Mouse (Mus musculus) urinary bladder, postnatal 36 days (tissue): ENCODE data around the gene Hist3h2ba.
"Not testable (repeated sequence)": the region's sequence is repeated elsewhere in the genome, so short reads cannot be mapped to it uniquely, and the experiment has no call there.

Source experiments
- DNase-seq, 2 experiments: peaks; one replicate each; pipeline ENCODE4 v3.0.0; 2022; ENCODE audit warnings: low spot score in 2 of 2, mixed read lengths in 1 of 2

Hist3h2ba gene

DNA sequence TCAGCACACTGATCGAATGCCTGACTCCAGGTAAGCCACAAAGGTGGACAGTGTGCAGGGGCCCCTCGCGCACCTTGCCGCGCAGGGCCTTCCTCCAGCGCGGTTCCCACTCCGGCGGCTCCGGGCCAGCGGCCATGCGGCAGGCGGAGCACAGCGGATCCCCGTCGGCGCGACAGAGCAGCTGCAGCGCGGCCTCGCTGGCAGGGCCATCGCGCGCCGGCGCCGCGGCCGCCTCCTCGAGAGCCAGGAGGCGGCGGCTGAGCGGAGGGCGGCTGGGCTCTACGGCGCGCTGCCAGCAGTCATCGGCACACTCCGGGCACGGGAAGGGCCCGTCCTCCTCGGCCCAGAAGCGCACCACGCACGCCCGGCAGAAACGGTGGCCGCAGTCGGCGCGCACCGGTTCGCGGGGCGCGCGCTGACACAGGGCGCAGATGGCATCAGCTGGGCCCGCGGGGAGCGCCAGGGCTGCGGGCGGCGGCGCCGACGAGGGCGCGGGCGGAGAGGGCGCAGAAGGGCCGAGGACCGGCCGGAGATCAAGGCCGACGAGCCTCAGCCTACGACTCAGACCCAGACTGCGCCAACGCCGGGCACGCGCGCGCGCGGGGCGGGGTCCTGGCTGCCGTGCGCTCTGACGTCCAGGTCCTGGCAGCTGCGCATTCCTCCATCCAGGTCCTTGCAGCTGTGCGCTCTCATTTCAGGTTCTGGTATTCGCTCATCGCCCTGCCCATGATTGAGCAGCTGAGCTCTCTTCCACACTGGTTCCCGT is 10.2 kb upstream of the Hist3h2ba start, which contains the start of gene Rnf187:
TSS of gene Rnf187 (minus strand) at position 595 of the 766 bp plus-strand sequence.
- DNase-seq = peak; percentile 86 to 90

DNA sequence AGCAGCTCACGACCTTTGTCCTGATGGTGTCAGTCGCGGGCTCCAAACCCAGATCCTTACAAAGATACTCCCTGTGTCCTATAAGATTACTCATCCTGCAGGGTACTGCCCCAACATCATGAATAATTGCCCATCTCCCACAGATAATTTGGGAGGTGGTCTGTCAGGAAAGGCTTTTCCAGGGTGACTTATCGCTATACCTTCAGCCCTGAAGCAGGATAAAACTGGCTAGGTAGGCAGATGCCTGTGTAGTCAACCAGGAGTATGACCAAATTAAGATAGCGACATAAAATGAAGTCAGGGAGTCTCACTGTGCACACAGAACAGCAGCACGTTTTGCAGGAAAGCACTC is 9.7 kb upstream of the Hist3h2ba start:
- no peak for DNase-seq

DNA sequence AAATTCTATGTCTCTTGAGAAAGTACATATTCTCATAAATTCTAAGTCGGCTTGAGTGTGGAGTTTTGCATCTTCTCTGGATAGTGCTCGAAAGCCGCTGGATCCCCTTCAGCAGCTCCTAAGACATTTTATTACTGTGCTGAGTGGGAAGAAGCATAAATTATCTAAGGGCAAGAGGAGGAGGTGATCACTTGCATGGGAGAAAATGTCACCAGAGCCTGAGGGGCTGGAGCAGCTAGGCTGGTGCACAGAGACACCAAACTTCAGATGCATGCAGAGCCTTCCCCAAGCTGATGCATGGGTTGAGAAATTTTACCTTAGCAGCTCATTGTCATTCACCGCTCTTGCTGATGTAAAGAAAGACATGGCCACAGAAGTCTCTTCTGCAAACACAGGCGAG is 4.6 kb upstream of the Hist3h2ba start:
- DNase-seq = no peak

DNA sequence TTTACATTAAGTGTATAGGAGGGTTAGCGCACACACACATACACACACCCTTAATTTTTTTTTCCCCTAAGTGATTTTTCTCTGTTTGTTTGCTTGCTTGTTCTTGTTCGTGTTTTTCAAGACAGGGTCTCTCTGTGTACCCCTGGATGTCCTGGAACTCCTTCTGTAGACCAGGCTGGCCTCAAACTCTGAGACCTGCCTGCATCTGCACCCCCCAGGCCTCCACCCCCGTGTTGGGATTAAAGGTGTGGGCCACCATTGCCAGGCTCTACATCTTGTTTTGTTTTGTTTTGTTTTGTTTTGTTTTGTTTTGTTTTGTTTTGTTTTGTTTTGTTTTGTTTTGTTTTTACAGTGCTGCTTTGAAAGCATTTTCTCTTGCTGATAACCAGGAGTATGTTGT is 1.4 kb upstream of the Hist3h2ba start:
- no peak for DNase-seq

DNA sequence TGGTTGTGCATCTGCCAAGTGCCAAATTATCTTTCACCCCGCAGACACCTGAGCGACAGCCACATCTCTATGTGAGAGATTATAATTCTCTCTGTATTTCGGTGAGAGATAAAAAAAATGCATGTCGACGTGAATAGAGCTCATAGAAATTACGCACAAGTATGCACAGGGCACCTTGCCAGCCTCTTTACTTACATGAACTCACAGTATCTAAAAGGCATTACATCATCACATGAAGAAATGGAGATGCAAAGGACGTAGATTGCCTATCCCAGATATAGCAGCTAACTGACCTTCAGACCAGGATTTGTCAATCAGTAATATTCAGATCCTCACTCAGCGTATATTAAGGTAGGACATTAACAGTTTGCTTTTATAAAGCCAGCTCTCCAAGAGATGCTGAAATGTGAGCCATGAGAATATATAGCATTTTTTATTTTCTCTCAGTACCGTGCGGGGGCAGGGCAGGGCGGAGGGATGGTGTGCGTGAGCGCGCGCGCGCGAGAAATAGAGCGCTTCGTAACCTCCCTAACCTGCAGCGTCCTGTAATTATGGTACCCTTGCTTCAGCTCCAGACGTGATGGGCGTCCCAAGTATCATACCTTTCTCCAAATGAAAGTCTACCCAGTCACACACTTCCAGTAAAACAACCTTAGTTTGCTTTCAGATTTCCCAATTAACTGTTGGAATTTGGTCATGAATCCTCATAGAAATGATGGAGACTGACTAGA is 757 bp upstream of the Hist3h2ba start:
- DNase-seq = no peak

DNA sequence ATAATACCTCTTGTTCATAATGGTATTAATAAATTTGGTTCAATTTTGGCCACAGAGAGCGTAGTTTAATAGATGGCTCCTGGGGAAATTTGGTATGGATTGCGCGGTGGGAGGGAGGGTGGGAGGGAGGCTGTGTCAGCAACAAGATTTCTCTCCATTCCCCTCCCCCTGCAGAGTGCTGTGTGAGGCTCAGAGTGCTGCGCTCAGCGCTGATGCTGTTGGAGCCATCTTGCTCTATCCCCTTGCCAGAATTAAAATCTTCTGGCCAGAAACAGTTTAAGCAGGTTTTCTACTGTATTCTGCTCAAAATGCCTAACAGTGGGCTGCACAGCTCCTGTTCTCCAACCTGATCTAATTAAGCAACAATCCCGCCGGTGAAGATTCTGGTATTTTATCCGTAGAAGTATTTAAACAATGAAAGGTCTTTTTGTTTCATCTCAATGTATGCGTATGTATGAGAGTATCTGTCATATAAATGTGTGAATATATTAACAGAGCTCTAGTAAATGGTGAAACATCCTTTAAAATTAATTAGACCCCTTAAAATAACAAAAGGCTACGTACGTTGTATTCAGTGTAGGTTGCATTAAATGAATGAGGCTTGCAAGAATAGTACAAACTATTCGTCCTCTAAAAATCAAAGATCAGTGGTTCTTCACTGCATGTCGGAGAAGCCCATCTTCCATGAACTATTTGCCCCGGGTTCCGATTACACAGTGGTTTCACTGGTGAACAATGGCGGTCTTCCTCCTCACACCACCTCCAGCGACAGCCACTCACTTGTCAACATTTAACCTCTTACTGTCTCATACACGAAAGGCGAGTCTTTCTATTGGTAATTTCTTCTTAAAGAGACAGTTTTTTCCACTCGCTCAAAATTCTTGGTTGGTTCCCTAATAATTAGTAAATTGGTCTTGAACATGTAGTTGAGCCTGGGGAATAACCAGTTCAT is 1.0 kb downstream of the Hist3h2ba start:
- no peak for DNase-seq

DNA sequence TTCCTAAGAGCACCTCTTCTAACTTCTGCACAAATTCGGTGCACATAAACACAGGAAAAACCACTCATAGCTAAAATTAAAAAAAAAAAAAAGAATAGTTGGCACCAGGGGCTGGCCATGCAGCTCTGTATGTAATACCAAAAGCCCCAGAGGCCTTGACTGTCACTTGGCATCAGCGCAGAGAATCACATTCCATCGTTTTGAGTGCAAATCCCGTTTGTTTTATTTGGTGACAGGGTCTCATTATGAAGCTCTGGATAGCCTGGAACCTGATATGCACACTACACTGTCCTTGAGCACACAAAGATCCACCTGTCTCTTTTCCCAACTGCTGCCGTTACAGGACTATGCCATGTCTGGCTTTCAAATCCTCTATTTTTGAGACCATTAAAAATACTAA is 2.5 kb downstream of the Hist3h2ba start:
- no peak for DNase-seq

DNA sequence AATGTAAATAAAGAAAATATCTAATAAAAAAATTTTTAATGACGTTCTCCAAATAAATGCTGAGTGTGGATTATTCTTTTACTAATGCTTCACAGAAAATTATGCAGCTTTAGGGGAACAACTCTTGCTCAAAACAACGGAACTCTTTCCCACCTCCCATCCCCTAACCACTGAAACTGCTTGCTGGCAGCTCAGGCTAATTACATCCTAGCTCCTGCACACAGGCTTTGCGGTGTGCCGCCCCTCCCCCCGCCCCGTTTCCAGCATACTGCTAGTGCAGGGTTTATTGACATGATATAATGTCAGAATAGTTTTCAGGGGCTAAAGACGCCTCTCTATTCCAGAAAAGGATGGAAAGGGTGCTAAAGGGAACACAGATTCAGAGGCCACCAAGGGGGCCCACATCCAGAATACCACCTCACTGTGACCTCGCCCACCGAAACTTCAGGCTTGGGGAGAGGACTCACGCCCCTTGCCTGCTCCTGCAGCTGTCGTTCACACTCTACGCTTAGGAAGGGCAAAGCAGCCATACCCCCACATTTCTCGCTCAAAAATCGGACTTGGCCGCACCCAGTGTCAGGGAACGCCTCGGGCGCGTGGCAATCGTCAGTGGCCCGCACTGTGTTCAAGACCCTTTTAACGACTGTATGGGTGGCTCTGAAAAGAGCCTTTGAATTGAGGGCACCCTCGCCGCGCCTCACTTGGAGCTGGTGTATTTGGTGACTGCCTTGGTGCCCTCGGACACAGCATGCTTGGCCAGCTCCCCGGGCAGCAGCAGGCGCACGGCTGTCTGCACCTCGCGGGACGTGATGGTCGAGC is 4.8 kb downstream of the Hist3h2ba start:
- no peak for DNase-seq

DNA sequence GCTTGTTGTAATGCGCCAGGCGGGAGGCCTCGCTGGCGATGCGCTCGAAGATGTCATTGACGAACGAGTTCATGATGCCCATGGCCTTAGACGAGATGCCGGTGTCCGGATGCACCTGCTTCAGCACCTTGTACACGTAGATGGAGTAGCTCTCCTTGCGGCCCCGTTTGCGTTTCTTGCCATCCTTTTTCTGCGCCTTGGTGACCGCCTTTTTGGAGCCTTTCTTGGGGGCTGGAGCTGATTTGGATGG is 5.4 kb downstream of the Hist3h2ba start:
- DNase-seq = not testable (repeated sequence)

DNA sequence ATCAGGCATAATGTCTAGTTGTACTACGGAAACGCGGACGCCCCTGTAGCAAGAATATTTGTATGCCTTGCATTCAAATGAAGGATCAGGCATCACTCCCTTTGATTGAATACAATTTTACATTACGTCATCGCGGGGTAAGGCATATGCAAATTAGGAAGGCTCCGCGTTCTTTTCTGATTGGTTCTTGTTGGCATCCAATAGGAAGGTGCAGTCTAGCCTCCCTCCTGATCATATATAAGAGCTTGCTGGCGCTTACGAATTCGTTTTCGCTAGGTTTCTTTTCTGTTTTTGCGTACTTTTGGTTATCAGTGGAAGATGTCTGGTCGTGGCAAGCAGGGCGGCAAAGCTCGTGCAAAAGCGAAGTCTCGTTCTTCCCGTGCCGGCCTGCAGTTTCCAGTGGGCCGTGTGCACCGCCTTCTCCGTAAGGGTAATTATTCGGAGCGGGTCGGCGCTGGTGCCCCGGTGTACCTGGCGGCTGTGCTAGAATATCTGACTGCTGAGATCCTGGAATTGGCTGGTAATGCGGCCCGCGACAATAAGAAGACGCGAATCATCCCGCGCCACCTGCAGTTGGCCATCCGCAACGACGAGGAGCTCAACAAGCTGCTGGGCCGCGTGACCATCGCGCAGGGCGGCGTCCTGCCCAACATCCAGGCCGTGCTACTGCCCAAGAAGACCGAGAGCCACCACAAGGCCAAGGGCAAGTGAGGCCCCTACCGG is 5.9 kb downstream of the Hist3h2ba start, which contains the start of the genes Hist3h2a and Trim17:
TSS of gene Hist3h2a (plus strand) at position 266 of the 723 bp plus-strand sequence.
TSS of gene Trim17 (plus strand) at position 266 of the 723 bp plus-strand sequence.
- peak; percentile 76 to 84 for DNase-seq

DNA sequence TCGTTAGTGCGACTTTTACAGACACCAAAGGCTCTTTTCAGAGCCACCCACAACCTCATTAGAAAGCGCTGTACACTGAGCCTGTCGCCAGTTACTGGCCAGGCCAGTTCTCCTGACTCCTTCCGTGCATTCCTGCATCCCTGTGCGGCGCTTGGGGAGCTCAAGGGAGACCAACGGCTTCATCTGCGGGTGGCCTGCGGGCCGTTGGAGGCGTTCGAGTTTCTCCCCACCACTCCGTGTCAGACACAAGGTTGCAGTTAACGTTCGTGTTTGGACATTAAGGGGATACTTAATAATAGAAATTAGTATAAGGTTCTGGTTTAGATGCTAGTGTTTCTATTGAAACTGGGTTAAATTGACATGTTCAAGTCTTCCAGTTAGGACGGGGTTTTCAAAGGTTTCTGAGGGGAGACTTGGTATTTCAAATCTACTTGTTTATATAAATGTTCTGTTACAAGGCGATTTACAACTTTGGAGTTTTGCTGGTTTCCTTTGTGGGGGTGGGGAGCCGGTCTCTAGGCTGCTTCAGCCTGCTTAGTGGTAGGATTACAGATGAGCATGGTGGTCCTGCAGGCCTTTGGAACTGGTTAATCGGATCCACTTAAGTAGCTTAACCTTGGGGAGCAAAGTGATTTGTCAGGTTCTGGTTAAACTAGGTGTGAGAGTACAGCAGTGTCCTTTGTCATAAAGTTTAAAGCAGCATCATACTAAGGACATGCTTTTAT is 6.6 kb downstream of the Hist3h2ba start:
- no peak for DNase-seq

DNA sequence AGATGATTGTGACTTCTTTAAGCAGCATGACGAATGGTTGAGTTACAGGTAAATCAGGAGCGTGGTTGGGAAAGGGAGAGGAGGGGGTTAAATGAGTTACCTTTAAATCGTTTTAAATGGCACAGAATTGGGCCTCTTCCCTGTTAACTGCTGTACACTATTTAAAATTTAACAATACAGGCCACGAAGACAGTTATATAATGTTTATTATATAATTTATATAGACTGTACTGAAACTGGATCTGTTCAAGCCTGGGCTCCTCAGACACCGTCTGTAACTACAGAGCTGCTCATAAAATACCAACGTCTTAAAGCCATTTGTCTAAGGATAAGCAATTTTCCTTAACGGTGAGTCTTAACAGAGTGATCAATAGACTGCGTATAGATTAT is 7.1 kb downstream of the Hist3h2ba start:
- DNase-seq = no peak

DNA sequence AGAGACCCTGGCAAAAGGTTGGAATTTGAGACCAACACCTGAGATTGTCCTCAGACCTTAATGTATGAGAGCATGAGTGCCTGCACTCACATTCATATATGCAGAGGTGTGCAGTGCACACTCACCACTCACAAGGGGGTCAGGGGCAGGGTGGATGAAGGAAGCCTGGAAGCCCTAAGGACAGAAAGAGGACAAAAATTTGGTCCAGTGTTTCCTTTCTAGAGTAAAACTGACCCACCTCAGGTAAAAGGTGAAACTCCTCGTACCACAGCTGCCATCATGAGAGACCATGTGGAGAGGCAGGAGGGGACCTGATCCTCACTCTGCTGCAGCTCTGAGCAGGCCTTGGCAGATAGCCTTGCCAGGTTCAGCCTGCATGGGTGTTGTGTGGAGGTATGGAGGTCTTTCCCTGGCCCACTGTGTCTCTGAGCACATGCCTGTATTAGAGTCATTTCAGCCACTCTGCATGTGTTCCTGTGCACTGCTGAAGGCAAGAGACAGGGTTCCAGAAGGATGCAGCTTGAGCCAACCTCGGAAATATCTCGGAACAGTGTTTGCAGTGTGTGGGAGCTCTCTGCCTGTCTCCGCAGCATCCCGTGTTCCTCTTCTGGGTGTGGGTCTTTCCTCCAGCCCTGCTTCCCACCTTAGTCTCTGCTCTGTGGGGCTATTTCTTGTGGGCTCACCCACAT is 8.7 kb downstream of the Hist3h2ba start:
- DNase-seq = no peak

DNA sequence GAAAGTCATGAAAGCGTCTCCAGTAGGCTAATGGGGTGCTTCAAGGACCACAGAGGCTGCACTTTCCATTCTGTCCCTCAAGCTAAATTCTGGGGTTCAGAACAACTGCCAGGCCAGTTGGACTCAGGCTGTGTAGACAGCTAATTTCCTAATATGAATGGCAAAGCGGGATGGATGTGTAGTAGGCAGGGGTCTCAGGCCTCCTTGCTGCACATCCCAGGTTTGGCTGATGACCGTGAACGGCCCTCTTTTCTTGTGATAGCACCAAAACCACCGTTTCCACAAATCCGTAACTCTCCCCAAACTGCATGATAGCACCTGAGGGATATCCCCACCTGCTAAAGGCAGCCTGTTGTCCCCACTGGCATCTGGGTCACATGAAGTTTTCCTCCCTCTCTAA is 9.8 kb downstream of the Hist3h2ba start:
- DNase-seq = no peak

DNA sequence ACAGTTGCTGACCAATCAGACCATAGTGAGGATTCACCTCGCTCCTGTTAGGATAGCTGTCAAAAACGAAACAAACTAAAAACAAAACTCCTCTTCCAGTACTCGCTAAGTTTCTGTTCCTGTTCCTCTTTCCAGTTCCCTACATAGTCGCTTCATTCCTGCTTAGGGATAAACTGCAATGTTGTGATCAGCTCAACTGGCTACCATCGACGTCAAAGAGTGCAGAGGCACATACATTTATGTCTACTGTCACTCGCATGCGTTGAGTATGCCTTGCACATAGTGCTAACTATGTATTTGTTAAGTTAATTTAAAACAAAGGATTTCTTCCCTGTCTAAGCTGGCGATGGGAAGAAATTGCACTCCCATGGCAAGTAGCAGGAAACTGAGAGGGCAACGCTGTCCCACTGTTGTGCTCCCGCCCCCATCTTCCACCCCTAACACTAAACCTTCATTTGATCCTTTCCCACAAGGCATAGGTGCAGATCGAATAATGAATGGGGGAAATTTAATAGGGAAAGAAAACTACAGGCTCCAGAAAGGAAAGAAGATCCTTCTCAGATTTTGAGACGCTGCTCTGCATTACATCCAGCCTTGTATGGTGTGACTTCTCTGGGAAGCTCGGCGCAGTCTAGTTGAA is 10.6 kb downstream of the Hist3h2ba start:
- DNase-seq = no peak

DNA sequence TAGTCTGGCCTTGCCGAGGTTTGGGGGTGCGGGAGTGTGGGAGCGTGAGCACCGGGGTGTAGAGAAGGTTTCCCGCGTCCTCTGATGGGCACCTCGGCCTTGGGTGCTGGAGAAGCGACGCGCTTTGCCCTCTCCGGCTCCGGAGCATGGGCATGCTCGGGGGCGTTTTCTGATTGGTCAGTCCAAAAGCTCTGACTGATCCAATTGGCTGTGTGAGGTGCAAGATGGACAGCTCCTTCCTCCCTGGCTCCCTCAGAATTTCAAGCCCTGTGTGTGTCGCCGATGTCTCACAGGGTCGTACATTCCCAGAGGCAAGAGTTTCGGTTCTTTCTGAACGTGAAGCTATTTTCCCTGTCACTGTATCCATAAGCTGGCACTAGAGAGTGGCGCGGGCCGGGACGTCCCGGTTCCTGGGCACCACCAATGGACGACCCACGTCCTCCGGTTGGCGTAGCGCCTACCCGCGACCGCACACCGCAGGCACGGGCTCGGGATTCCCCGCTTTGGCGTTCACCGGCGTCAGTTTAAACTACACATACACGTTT is 11.3 kb downstream of the Hist3h2ba start:
- peak; percentile 53 to 75 for DNase-seq

DNA sequence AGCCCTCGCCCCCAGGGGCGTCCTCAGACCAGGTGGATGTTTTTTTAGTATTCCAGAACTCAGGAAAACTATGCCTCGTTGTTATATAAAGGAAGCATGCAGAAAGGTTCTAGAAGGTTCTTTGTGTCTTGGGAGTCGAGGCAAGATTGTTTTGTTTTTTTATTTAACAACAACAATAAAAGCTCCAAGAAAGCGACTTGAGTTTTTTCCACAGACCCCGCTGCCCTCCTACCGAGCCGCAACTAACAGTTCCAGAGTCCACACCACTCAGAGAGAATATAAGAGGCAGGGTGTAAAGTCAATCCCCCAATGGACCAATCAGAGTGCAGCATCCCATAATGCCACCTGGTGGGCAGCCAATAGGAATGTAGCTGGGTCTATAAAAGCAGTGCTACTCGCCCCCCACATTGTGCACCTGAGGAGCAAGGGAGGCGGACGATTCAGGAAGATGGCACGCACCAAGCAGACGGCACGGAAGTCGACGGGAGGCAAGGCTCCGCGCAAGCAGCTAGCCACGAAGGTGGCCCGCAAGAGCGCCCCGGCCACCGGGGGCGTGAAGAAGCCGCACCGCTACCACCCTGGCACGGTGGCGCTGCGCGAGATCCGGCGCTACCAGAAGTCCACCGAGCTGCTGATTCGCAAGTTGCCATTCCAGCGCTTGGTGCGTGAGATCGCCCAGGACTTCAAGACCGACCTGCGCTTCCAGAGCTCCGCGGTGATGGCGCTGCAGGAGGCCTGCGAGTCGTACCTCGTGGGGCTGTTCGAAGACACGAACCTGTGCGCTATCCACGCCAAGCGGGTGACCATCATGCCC is 12.9 kb downstream of the Hist3h2ba start:
- no peak for DNase-seq

DNA sequence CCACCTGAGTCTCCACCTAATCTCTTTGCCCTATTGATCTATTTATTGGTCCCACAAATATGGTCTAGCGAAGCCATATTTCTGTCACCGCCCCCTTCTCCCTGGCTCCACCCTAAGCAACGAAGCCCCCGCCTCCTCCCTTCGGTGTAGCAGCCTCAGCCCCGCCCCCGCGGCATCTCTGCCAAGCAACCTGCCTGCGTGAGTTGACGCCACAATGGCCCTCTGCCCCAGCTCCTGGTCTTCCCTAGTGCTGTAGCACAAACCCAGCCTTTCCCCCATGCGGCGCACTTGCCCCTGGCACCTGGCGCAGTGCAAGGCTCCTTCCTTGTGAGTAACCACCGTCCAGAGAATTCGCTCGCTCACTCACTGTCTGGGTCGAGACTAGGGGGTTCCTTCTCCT is 14.8 kb downstream of the Hist3h2ba start:
- no peak for DNase-seq
